Mouse (Mus musculus): ENCODE data around the gene Akap7. TPM values are rescaled to one million over a fixed set of nuclear protein-coding genes. Genes with fewer than 3 reads are reported as not detected.

Gene Akap7
- polyA plus RNA-seq (2012; rRNA removed), result 53.0 and 57.0 TPM in 2 replicates

DNA sequence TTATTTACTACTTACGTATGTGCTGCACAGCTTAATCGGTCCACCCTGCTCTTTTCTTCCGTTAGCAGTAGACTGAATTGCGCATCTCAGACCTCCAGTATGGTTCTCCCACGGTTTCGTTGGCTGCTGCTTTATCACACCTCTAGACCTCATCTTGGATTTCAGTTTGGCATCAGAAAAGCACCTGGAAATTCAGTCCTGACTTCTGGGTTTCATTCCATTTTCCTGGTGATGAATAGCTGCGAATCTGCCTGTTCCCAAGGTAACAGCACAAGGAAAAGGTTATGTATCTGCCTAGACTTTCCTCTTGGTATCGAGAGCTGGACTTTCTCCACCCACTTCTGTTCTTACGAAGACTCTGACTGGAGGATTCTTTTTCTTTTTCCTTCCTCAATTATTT lies at the start of gene Akap7:
TSS of gene Akap7 (minus strand) at position 101 of the 400 bp plus-strand sequence.

Other genes with a start within 250 kb of the Akap7 start
- gene Epb41l2, start 51.9 kb upstream of the Akap7 start, polyA plus RNA-seq (2012; rRNA removed), result 64.7 and 81.2 TPM in 2 replicates
- gene Smlr1, start 228.4 kb upstream of the Akap7 start, polyA plus RNA-seq (2012; rRNA removed), result 0.08 and 0.17 TPM in 2 replicates